Mouse (Mus musculus): ENCODE results near the gene Catip.
"Not testable (repeated sequence)": the region's sequence is repeated elsewhere in the genome, so short reads cannot be mapped to it uniquely, and the experiment has no call there.

Gene Catip

DNA sequence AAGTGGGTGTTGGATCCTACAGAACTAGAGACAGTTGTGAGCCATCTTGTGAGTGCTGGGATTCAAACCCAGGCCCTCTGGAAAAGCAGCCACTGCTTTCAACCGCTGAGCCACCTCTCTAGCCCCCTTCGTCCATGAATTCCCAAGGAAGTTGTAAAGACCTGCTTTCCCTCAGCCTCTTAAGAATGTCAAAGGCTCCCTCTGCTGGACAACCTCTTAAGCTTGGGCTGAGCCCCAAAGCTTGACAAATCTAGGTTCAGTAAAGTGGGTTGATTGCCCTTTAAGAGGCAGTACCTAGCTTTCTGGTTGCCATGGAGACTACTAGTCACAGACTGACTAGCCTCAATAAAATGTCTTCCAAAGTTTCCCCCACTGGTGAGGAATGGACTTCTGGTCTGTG lies at the start of gene Catip:
Gene Catip, plus strand, starts transcription at position 297 of the 400 bp plus-strand sequence.
- peak; percentile 48 for DNase-seq (ENCODE audit: low spot score)

DNA sequence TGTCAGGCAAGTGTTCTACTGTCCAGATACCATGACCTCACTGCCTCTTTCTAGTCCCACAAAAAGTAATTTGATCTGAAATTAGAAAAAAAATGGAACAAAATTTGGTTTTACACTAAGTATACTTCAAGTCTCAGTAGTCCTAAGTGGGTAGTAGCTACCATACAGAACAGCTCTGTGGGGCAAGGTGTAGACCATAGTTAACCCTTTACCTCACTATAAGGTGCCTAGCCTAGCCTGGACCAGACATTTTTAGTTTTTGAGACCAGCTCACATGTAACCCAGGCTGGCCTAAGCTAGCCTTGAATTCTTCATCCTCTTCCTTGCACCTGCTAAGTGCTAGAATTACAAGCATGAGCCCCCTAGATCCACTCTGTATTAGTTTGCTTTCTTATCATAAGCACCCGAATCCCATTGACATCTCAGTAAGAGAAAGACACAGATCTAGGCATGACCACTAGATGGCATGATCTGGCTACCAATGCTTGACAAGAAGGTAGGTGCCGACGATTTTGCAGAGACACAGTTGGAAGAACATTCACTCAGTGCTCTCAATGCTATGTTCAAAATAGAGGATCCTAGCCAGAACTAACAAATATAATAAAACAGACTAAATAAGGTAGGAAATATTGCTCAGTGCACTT lies 48.7 kb upstream of the Catip start:
- no peak for DNase-seq (ENCODE audit: low spot score)

DNA sequence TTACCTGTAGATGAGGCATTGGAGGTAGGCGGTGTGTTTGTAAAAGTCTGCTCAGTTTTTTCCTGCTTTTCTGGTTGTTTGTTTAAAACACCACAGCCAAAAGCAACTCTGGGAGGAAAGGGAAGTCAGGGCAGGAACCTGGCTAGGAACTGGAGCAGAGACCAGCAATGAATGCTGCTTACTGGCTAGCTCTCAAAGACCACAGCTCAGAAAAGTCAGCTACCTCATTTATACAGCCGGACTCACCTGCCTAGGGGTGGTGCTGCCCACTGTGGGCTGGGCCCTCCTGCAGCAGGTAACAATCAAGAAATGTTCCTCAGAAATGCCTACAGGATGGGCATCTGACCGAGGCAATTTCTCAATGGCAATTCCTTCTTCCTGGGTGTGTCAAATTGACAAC lies 47.1 kb upstream of the Catip start:
- DNase-seq (ENCODE audit: low spot score), result no peak

DNA sequence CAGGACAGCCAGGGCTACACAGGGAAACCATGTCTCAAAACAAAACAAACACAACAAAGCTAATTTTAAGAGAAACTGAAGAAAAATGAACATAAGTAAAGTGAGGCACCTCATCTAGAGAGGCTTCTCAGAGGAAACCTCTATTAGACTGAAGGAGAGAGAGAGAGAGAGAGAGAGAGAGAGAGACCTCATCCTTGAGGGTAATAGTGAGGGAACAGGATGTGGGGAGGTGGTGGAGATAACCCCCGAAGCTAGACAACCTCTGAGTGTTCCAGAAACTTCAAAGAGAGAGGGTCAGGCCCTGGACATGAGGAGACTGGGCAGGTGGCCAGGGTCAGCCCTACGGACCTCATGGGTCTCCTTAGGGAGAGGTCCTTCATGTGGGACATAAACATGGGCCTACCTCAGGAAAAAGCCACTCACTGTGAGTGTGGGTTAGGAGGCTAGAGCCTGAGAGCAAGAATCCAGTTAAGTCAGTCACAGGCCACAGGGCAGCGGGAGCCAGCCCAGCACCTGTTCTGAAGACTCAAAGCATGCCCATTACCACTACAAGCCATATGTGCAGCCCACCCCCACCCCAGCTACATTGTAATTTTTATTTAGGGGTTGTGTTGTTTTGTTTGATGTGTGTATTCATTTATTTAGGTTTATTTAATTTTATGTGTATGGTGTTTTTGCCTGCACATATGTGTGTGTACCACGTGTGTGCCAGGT lies 45.6 kb upstream of the Catip start:
- DNase-seq (ENCODE audit: low spot score), result no peak

DNA sequence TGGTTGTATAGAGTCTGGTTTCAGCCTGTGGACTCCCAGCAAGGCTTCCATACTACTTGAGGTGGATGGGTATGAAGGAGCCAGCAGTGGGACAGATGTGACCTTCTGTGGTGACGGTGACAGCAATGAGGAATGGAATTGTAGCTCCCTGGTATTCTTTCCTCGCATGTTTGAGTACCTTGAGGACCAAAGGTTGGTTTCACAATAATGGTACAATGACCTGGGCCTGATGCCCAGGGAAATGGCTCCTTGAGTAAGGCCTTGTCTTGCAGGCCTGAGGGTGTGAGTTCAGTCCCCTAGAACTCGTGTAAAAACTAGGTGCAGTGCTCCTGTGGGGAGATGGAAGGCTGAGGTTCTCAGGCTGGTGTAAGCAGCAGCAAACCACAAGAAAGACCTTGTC lies 43.2 kb upstream of the Catip start:
- no peak for DNase-seq (ENCODE audit: low spot score)

DNA sequence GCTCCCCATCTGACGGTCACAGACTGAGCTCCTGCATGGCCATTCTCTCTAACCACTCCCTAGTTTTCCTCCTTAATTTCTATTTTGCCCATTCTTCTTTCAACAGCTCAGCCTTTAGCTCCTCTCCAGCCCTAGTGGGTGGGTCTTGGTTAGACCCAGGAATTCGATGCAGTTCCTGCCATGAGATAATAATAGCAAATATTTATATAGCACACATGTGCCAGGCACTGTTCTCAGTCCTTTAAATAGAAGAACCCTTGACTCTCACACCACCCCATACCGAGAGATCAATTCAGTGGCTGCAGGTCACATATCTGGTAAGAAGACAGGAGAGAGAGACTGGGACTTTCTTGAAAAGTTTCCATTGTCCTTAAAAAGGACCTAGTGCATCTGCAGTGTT lies 40.5 kb upstream of the Catip start:
- no peak for DNase-seq (ENCODE audit: low spot score)

DNA sequence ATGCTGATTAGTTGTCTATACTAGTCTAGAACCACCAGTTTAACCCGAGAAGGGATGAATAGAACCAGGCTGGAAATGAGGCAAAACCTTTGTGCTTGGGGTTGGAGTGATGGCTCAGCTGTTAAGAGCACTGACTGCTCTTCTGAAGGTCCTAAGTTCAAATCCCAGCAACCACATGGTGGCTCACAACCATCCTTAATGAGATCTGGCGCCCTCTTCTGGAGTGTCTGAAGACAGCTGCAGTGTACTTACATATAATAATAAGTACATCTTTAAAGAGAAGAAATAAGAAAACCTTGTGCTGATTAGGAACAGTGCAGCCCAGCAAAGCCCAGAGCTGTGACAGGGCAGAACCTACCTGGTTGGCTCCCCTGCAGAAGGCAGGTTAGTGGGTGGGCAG lies 35.0 kb upstream of the Catip start:
- DNase-seq (ENCODE audit: low spot score), result not testable (repeated sequence)

DNA sequence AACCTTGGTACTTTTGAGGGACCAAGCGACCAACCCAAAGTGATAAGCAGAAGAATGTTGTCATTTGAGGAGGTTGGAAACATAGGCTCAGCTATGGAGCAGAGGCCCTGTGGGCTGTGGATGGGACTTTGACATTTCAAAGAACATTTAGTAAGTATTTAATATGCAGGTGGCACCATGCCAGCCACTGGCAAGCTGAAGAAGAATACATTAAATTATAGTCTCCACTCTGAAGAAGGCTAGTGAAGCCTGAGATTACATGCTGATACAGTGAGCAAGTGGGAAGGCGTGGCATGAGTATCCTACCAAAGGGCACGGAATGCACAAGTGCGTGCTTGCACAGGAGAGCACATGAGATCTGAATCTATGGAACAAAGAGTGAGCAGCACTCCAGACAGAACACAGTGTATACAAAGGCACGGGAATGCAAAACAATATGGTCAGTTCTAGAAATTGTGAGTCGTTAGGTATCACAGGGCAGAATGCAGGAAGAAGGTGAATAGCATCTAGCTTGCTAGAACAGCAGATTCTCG lies 31.9 kb upstream of the Catip start:
- no peak for DNase-seq (ENCODE audit: low spot score)

DNA sequence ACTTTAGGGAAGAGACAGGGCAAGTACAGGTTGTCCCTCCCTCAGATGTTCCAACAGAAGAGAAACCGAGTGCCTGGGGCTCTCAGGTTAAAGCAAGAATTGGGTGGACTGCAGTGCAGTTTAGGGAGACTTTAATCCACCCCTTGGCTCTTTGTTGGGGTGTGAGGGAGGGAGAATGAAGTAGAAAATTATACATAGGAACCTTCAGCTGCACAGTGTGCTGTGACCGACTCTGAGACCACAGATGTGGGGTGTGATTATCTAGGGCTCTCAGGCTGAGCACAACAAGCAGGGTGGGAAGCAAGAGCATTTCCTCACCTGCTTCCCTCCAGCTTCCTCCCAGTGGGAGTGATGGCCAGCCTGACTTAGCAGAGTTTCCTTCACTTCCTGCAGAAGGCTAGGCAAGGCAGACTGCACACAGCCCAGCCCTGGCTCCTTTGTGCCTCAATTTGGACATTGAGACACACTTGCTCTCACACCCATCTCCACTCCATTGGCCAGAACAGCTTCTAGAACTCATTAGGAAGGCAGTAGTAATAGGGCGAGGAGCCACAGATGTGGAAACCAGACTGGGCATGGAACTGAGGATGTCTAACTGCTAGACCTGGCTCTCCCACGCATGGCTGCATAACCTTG lies 30.7 kb upstream of the Catip start:
- DNase-seq (ENCODE audit: low spot score), result no peak

DNA sequence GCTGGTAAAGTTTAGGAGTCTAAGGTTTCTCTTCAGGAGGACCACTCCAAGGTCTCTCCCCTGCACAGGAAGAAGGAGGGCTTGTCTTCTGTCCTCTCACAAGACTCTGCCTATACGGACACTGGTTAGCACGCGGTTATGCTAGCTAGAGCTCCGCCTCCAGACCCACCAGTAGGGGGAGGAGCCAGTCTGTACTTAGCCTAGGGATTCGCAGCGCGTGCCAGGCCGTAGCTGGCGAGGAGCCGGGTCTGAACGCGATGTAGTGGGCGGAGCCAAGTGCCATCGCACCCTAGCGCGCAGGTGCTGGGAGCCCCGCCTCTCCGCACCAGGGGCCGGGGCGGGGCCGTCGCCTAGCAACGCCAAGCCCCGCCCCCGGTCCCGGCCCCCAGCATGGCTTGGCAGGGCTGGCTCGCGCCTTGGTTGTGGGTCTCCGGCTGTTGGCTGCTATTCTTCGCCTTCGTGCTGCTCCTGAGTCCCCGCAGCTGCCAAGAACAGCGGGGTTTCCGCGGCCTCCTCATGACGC lies 29.6 kb upstream of the Catip start:
- DNase-seq (ENCODE audit: low spot score), result peak; percentile 91

DNA sequence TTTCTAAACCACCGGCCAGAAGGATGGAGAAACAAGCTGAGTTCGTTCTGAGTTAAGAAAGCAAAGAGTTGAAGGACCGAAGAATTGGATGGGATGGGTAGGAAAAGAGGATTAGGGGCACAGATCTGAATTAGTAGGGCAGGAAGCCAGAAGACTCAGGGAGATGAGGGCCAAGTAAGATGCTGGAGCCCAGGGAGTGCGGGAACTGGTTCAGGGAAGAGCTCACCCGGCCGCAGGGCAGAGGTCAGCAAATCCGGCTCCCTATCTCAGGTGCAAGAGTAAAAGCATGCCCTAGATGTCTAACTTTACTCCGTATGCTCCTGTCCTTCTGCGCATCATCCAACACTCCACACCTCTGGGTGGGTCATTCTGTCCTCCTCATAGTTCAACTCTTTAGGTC lies 29.0 kb upstream of the Catip start:
- DNase-seq (ENCODE audit: low spot score), result no peak

DNA sequence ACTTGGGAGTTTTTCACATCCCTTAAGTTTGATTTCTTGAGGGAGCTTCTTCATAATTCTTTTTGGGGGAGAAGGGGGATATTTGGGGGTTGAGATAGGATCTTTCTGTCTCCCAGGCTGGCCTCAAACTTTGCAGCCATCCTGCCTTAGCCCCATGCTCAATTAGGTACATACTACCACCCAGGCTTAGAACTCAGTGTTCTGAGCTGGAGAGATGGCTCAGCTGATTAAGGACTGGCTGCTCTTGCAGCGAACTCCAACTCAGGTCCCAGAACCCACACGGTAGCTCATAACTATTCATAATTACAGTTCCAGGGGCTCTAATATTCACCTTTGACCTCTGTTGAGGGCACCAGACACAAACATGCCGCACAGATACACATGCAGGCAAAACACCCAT lies 27.3 kb upstream of the Catip start:
- DNase-seq (ENCODE audit: low spot score), result no peak

DNA sequence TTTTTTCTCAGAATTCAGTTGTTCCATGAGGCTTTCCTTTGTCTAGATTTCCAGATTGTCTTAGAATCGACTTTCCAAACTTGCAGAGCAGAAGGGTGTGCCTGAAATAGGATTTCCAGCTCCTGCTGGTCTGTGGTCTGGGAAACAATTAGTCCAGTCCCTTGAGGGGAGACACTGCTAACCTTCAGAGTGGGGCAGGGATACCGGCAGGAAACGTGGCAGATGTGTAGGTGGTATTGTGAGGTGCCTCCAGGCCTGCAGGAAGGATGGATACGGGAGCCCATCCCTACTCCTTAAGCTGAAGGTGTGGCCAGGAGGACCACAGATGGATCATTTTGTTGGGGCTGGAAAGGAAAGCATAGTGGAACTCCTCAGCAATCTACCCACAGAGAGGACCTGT lies 26.9 kb upstream of the Catip start:
- DNase-seq (ENCODE audit: low spot score), result no peak

DNA sequence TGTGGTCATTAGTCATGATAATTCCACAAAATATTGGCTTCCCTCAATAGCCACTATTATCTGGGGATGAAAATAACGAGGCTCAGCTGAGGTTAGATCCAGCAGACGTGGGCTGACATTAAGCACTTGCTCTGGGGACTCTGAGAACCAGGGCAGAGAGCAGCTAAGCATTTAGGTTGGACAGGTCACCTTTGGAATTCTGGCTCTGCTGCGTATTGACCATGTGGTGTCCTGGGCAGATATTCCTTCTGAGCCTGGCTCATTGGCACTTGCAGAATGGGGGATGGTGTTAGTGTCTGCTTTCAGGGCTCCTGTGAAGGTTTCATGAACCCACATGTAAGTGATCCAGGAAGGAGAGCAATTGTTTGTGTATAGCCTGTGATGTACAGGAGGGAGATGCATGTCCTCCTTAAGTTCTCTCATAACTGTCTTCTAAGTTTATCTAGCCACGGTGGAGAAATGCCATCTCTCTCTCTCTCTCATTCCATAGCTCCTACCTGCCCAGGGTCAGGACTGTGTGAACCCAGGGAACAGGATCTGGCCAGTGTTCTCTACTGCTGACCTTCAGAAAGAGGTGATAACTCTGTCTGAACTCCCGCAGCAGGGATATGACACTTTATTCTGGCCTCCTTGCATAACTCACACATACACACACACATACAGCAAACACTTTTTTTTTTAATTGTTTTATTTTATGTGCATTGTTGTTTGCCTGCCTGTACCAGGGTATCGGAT lies 26.3 kb upstream of the Catip start:
- DNase-seq (ENCODE audit: low spot score), result no peak

DNA sequence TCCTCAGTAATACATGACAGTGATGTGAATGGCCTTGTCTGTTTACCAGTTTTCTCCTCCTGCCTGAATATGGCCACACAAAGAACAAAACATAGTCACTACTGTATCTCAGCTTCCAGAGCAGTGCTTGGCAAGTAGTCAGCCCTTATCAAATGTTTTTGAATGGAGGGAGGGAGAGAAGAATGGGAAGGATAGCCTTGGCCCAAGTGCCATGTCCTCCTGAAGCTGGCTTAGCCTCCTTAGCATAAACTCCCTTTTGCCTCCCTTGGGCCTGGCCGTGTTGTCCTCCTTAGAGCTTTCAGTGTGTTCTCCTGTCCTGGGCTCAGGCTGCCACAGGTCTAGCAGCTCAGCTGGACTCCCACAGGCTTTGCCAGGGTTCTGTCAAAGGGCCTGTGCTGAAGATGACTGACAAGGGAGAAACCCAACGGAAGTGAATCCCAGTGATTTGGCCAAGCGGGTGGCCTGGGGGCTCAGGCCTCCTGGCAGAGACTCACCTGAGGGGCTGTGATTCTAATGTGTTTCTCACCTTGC lies 24.6 kb upstream of the Catip start:
- no peak for DNase-seq (ENCODE audit: low spot score)

DNA sequence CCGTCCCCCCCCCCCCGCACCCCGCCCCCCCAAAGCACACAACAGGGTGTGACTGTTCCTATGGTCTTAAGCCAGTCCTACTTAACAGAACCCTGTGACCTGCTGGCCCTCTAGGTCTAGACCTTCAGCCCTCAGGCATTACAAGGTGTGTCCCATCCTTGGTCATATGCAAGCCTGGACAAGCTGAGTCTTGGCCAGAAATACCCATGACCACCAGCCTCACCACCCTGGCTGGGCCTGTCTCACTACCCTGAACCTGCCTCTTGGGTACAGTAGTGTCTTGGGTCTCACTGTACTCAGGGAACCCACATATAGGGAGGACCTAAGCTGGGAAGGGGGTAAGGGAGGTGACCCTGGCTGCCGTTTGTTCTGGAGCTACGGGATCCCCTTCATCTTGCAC lies 23.9 kb upstream of the Catip start:
- no peak for DNase-seq (ENCODE audit: low spot score)

DNA sequence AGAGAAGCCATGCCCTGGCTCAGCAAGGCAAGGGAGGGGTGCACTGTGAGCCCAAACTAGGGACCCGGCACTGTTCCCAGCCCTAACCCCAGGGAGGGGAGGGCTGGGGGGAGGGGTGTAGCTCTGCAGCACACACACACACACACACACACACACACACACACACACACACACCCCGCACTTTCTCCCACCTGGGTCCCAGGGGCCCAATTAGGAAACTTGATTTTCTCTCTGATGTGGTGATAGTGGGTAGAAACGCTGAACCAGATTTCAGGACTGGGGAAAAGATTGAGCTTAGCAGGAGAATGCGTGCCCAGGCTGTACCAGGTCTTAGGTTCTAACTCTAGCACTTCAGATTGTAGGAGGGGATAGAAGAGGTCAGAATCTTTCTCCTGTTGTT lies 23.3 kb upstream of the Catip start:
- no peak for DNase-seq (ENCODE audit: low spot score)

DNA sequence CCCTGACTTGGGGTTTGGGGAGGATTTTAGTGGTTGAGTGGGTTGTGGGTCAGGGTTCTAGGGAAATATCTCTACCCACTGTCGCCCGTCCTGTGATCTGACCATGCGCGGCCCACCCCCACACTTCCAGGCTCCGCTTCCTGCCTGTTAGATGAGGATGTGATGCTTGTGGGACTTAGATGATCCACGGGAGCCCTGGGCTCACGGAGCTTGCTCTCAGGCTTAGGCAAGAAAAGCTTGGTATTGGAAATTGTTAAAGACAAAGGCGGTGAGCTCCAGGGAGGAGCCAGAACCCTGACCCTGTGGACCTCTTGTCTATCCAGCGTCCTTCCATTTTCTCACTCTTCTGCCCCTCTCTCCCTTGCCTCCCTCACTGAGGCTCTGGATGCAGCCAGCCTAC lies 22.0 kb upstream of the Catip start:
- DNase-seq (ENCODE audit: low spot score), result no peak

DNA sequence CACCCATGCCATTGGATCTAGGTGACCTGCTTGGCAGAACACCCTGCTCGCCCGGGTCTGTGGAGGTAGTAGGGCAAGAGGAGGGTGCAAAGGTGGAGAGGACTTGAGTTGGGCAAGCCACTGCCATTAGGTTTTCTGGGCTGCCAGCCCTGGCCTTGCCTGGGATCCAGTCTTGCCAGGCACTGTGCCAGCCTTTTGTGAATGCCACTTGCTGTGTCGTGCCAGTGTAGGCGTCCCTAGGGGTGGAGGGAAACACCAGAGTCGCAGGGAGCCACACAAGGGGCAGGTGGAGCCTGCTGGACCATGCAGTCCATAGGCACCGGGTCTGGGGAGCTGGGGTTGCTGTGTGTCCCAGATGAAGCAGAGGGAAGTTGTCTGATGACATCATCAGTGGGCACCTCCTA lies 21.5 kb upstream of the Catip start:
- no peak for DNase-seq (ENCODE audit: low spot score)

DNA sequence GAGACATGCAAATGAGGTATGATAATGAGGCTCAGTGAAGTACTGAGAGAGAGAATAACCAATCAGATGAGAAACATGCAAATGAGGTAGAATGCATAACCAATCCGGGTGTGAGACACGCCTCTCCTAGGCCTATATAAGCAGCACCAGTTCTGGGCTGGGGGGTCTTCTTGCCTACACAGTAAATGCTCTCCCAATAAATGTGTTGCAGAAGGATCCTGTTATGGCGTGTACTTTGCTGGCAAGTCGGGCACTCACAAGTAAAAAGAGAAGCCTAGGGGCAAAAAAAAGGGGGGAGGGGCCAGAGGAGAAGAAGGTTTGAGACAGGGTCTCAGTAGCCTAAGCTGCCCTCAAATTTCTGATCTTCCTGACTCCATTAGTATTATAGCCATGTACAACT lies 20.9 kb upstream of the Catip start:
- not testable (repeated sequence) for DNase-seq (ENCODE audit: low spot score)

DNA sequence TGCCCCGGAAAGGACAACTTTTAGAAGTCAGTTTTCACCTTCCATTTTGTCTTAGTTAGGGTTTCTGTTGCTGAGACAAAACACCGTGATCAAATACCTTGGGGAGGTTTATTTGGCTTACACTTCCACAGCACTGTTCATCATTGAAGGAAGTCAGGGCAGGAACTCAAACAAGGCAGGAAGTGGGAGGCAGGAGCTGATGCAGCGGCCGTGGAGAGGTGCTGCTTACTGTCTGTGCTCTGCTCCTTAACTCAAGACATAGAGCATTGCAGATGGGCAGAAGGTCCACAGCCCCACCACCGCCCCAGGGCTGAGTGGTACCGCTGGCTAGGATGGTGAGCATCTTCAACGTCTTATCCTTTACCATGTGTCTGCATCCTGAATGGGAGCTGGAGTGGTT lies 20.0 kb upstream of the Catip start:
- DNase-seq (ENCODE audit: low spot score), result no peak

DNA sequence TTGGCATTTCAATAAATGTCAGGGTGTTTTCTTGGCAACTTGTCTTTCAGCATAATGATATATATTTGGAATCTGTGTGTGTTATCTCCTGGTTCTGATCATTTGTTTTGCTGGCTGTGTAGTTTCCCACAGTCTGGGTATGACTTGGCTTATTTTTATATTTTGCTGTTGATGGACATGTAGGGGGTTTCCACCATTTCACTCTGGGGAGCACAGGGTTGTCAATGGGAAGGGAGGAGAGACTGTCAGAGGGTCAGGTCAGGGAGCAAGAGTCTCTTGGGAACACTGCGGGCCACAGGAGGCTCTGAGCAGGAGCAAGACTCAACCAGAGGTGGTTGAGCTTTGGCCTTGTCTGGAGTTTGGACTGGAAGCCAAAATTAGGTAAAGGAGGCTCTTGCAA lies 19.6 kb upstream of the Catip start:
- DNase-seq (ENCODE audit: low spot score), result no peak
